In genomic region chr5:36228405-36229370, GRCm38 (mm10) we compare ENCODE assay signal across 14 mouse cellular contexts. TPM values are rescaled to one million over a fixed set of nuclear protein-coding genes. Genes with fewer than 3 reads are reported as not detected.
A peak's percentile ranks its signal among the peaks of the same experiment; 100 is the strongest.
DNase-seq lines count a peak whose midpoint lies in the region; ATAC-seq and TF ChIP-seq lines count a peak whose summit lies in the region.
"Had no signal": no experiment of that assay in that cellular context is flagged by ENCODE, and none has a peak within 500 bp of the region (broad histone marks: within the 10 kb centered on the region; RNA-seq: fewer than 3 reads in every experiment).

No protein-coding gene starts in this region.

- peak; percentile 28 for DNase-seq in kidney, adult 2 months
- DNase-seq in kidney, postnatal 10 days: no peak
- DNase-seq in embryo, embryonic 11 days: peak; percentile 45
- DNase-seq in neural tube, embryonic 10.5 days (ENCODE audit: extremely low spot score, low spot score): peak; percentile 35
- DNase-seq in gastrocnemius, postnatal 14 days: no peak
- DNase-seq in cerebellum, adult 18-20 months: no peak
- no peak for DNase-seq in urinary bladder, adult 18-20 months (ENCODE audit: low spot score in 2 of 2)
- DNase-seq: cerebellum, adult 11 months; heart, adult 18-20 months; lung, adult 2 months; thymus, adult 18-20 months had no signal

- no peak for ATAC-seq in hindbrain, embryonic 12.5 days (ENCODE audit: low FRiP score)

- no peak overlapping the region for H3K4me2 ChIP-seq in hindbrain, embryonic 12.5 days (replicated peaks)

- no peaks in the 10 kb centered on the region for H3K27me3 ChIP-seq in kidney, adult 2 months (replicated peaks; ENCODE audit: control insufficient read depth, insufficient read depth, low read length)
- H3K27me3 ChIP-seq in hindbrain, embryonic 12.5 days: peaks cover 3% of the 10 kb centered on the region; the same call in 1 of the 2 replicates

- WGBS in kidney, adult 2 months: 68% methylated on average over 23 of the region's 23 CpGs
- 41% methylated on average over 23 of the region's 23 CpGs for WGBS in hindbrain, embryonic 12.5 days

- no peak overlapping the region for H3K9ac ChIP-seq in hindbrain, embryonic 12.5 days

- no peak for TF ChIP-seq CTCF in kidney, adult 2 months (conservative IDR thresholded peaks at IDR 0.05; ENCODE audit: insufficient read depth, insufficient read length, low read depth, low read length)

- H3K36me3 ChIP-seq in kidney, adult 2 months (ENCODE audit: control insufficient read depth, insufficient read depth, low read length): no peaks in the 10 kb centered on the region
- no peaks in the 10 kb centered on the region for H3K36me3 ChIP-seq in hindbrain, embryonic 12.5 days

- H3K27ac ChIP-seq in kidney, adult 2 months (ENCODE audit: insufficient read depth, low read depth, low read length): no peak overlapping the region
- 0 out of 2 replicates have a peak overlapping the region, but pooled peaks have one; percentile 18 for H3K27ac ChIP-seq in hindbrain, embryonic 12.5 days

- H3K9me3 ChIP-seq in hindbrain, embryonic 12.5 days (replicated peaks): no peaks in the 10 kb centered on the region

- no peaks in the 10 kb centered on the region for H3K4me1 ChIP-seq in kidney, adult 2 months (ENCODE audit: control insufficient read depth, insufficient read depth, low read length)
- peaks cover 62% of the 10 kb centered on the region for H3K4me1 ChIP-seq in hindbrain, embryonic 12.5 days

- no peak overlapping the region for H3K4me3 ChIP-seq in kidney, adult 2 months (ENCODE audit: insufficient read depth, low read depth, low read length)
- H3K4me3 ChIP-seq in hindbrain, embryonic 12.5 days: no peak overlapping the region
- H3K4me3 ChIP-seq: erythroblast, embryonic 14.5 days had no signal

- TF ChIP-seq POLR2A in kidney, adult 2 months (IDR thresholded peaks at IDR 0.05; ENCODE audit: low read depth, low read length): no peak

- intact Hi-C loops in gastrocnemius, postnatal 14 days (cut with DNase I; ENCODE audit: low total_unique reads): loop anchor here (10.0 kb wide), 2 partner anchors 84 to 194 kb away; no protein-coding TSS in a partner anchor

RNA-seq across cellular contexts. Expression of gene Psapl1, which starts 24.9 kb away (rescaled TPM):
- polyA plus RNA-seq in kidney, adult 2 months (2012; rRNA removed): 0.05 TPM in 1 of 2 replicates, not detected in the other
- 0.08 TPM in 1 of 2 replicates, not detected in the other for polyA plus RNA-seq in hindbrain, embryonic 12.5 days (2016; fragmentation: Nextera tagmentation; extraction: Ambion mirVana)
- total RNA-seq in gastrocnemius, postnatal 14 days (2021): not detected
- total RNA-seq: CH12.LX; heart, adult 18-20 months had no signal
- polyA plus RNA-seq: erythroblast, embryonic 14.5 days had no signal

Comparison
In these comparisons a context has a peak if more than half of its experiments do, and no peak if none do; other contexts are left out.
1. DNase-seq: peak in kidney, adult 2 months (single experiment), embryo, embryonic 11 days (single experiment) and neural tube, embryonic 10.5 days (single experiment); none in kidney, postnatal 10 days (single experiment), gastrocnemius, postnatal 14 days (single experiment), cerebellum, adult 18-20 months (0 of 2) and urinary bladder, adult 18-20 months (0 of 2).